Mouse (Mus musculus): Measurements from ENCODE around the gene Ano7. TPM values are rescaled to one million over a fixed set of nuclear protein-coding genes. Genes with fewer than 3 reads are reported as not detected.
"Not testable (repeated sequence)": the region's sequence is repeated elsewhere in the genome, so short reads cannot be mapped to it uniquely, and the experiment has no call there.

Gene Ano7
- polyA plus RNA-seq, 1 experiment from 2014 or later = 0.06 TPM

GRCm38 (mm10) chr1:93403403-93403802 is 29.7 kb downstream of the Ano7 start:
- no peak for ATAC-seq (replicated peaks; ENCODE audit: insufficient number of reproducible peaks, low FRiP score, low TSS enrichment, low read depth)
- WGBS = 82% methylated on average over 4 of the region's 4 CpGs
- no peaks in the 10 kb centered on the region for H3K27me3 ChIP-seq (ENCODE audit: control insufficient read depth, insufficient read depth, low read length)
- H3K4me3 ChIP-seq (ENCODE audit: low read depth, low read length) = no peak overlapping the region
- no peaks in the 10 kb centered on the region for H3K9me3 ChIP-seq (replicated peaks; ENCODE audit: control insufficient read depth, low read length)
- no peak overlapping the region for H3K9ac ChIP-seq (replicated peaks; ENCODE audit: low read length)
- no peaks in the 10 kb centered on the region for H3K4me1 ChIP-seq (ENCODE audit: control insufficient read depth, insufficient read depth, low read length)
- peaks cover 3% of the 10 kb centered on the region for H3K36me3 ChIP-seq (replicated peaks; ENCODE audit: control insufficient read depth, insufficient read depth, low read depth, low read length)
- H3K27ac ChIP-seq (replicated peaks; ENCODE audit: low read depth, low read length) = no peak overlapping the region
- no peak for DNase-seq (ENCODE audit: low spot score)
- no peak overlapping the region for H3K4me2 ChIP-seq (ENCODE audit: low read depth, low read length)

GRCm38 (mm10) chr1:93432087-93432486 is 58.4 kb downstream of the Ano7 start:
- Histone ChIP-seq H3K4me2 (ENCODE audit: low read depth, low read length) (no peak overlapping the region), H3K9ac (replicated peaks; ENCODE audit: low read length) (no peak overlapping the region), H3K4me3 (ENCODE audit: low read depth, low read length) (no peak overlapping the region), H3K27me3 (ENCODE audit: control insufficient read depth, insufficient read depth, low read length) (no peaks in the 10 kb centered on the region), H3K4me1 (ENCODE audit: control insufficient read depth, insufficient read depth, low read length) (no peaks in the 10 kb centered on the region), H3K27ac (replicated peaks; ENCODE audit: low read depth, low read length) (no peak overlapping the region), H3K9me3 (replicated peaks; ENCODE audit: control insufficient read depth, low read length) (no peaks in the 10 kb centered on the region), H3K36me3 (replicated peaks; ENCODE audit: control insufficient read depth, insufficient read depth, low read depth, low read length) (peaks cover 18% of the 10 kb centered on the region)
- no peak for ATAC-seq (replicated peaks; ENCODE audit: insufficient number of reproducible peaks, low FRiP score, low TSS enrichment, low read depth)
- 86% methylated on average over 6 of the region's 6 CpGs for WGBS
- DNase-seq (ENCODE audit: low spot score) = no peak

GRCm38 (mm10) chr1:93439321-93439720 is 65.6 kb downstream of the Ano7 start:
- no peak overlapping the region for H3K4me3 ChIP-seq (ENCODE audit: low read depth, low read length)
- DNase-seq (ENCODE audit: low spot score) = no peak
- ATAC-seq (replicated peaks; ENCODE audit: insufficient number of reproducible peaks, low FRiP score, low TSS enrichment, low read depth) = no peak
- no peak overlapping the region for H3K4me2 ChIP-seq (ENCODE audit: low read depth, low read length)
- no peaks in the 10 kb centered on the region; the same call in 1 of the 2 replicates for H3K4me1 ChIP-seq (ENCODE audit: control insufficient read depth, insufficient read depth, low read length)
- H3K27me3 ChIP-seq (ENCODE audit: control insufficient read depth, insufficient read depth, low read length) = no peaks in the 10 kb centered on the region
- no peaks in the 10 kb centered on the region for H3K9me3 ChIP-seq (replicated peaks; ENCODE audit: control insufficient read depth, low read length)
- no peak overlapping the region for H3K9ac ChIP-seq (replicated peaks; ENCODE audit: low read length)
- no peaks in the 10 kb centered on the region; the same call in none of the 2 replicates for H3K36me3 ChIP-seq (replicated peaks; ENCODE audit: control insufficient read depth, insufficient read depth, low read depth, low read length)
- no peak overlapping the region for H3K27ac ChIP-seq (replicated peaks; ENCODE audit: low read depth, low read length)
- WGBS = 97% methylated on average over 1 of the region's 1 CpGs

- Histone ChIP-seq H3K9me3 (replicated peaks; ENCODE audit: control insufficient read depth, low read length) (no peaks in the 10 kb centered on the region), H3K4me2 (ENCODE audit: low read depth, low read length) (peak overlapping the region; percentile 86), H3K4me1 (ENCODE audit: control insufficient read depth, insufficient read depth, low read length) (no peaks in the 10 kb centered on the region; the same call in 1 of the 2 replicates), H3K4me3 (ENCODE audit: low read depth, low read length) (peak overlapping the region; percentile 78), H3K27ac (replicated peaks; ENCODE audit: low read depth, low read length) (peak overlapping the region; percentile 76), H3K27me3 (ENCODE audit: control insufficient read depth, insufficient read depth, low read length) (no peaks in the 10 kb centered on the region), H3K9ac (replicated peaks; ENCODE audit: low read length) (peak overlapping the region; percentile 86), H3K36me3 (replicated peaks; ENCODE audit: control insufficient read depth, insufficient read depth, low read depth, low read length) (no peaks in the 10 kb centered on the region)
- peak; percentile 77 for DNase-seq (ENCODE audit: low spot score)
- WGBS = 6% methylated on average over 18 of the region's 18 CpGs
- peak; percentile 70 for ATAC-seq (replicated peaks; ENCODE audit: insufficient number of reproducible peaks, low FRiP score, low TSS enrichment, low read depth)
These were observed 70.8 kb downstream of the Ano7 start for GRCm38 (mm10) chr1:93444405-93445110.

- Histone ChIP-seq H3K4me3 (ENCODE audit: low read depth, low read length) (peak overlapping the region; percentile 78), H3K27me3 (ENCODE audit: control insufficient read depth, insufficient read depth, low read length) (no peaks in the 10 kb centered on the region), H3K27ac (replicated peaks; ENCODE audit: low read depth, low read length) (peak overlapping the region; percentile 76), H3K9ac (replicated peaks; ENCODE audit: low read length) (peak overlapping the region; percentile 86), H3K9me3 (replicated peaks; ENCODE audit: control insufficient read depth, low read length) (no peaks in the 10 kb centered on the region), H3K4me2 (ENCODE audit: low read depth, low read length) (peak overlapping the region; percentile 86), H3K4me1 (ENCODE audit: control insufficient read depth, insufficient read depth, low read length) (no peaks in the 10 kb centered on the region; the same call in 1 of the 2 replicates), H3K36me3 (replicated peaks; ENCODE audit: control insufficient read depth, insufficient read depth, low read depth, low read length) (no peaks in the 10 kb centered on the region)
- DNase-seq (ENCODE audit: low spot score) = peak; percentile 84
- under 1% methylated on average over 83 of the region's 84 CpGs for WGBS
- peak; percentile 93 for ATAC-seq (replicated peaks; ENCODE audit: insufficient number of reproducible peaks, low FRiP score, low TSS enrichment, low read depth)
These were observed 71.5 kb downstream of the Ano7 start for GRCm38 (mm10) chr1:93445111-93445821.

- H3K27ac ChIP-seq (replicated peaks; ENCODE audit: low read depth, low read length) = no peak overlapping the region
These were observed 72.1 kb downstream of the Ano7 start for GRCm38 (mm10) chr1:93445822-93446162.

GRCm38 (mm10) chr1:93450118-93450517 is 76.4 kb downstream of the Ano7 start:
- H3K9ac ChIP-seq (replicated peaks; ENCODE audit: low read length); H3K4me3 ChIP-seq (ENCODE audit: low read depth, low read length); H3K27ac ChIP-seq (replicated peaks; ENCODE audit: low read depth, low read length); H3K9me3 ChIP-seq (replicated peaks; ENCODE audit: control insufficient read depth, low read length); H3K36me3 ChIP-seq (replicated peaks; ENCODE audit: control insufficient read depth, insufficient read depth, low read depth, low read length); H3K4me1 ChIP-seq (ENCODE audit: control insufficient read depth, insufficient read depth, low read length); H3K4me2 ChIP-seq (ENCODE audit: low read depth, low read length); H3K27me3 ChIP-seq (ENCODE audit: control insufficient read depth, insufficient read depth, low read length); ATAC-seq (replicated peaks; ENCODE audit: insufficient number of reproducible peaks, low FRiP score, low TSS enrichment, low read depth); DNase-seq (ENCODE audit: low spot score): not testable (repeated sequence)
- 82% methylated on average over 5 of the region's 5 CpGs for WGBS

More at GRCm38 (mm10) chr1:93445822-93446162, 72.1 kb downstream of the Ano7 start:
- Histone ChIP-seq H3K4me1 (ENCODE audit: control insufficient read depth, insufficient read depth, low read length) (no peaks in the 10 kb centered on the region; the same call in 1 of the 2 replicates), H3K9me3 (replicated peaks; ENCODE audit: control insufficient read depth, low read length) (no peaks in the 10 kb centered on the region), H3K4me2 (ENCODE audit: low read depth, low read length) (peak overlapping the region; percentile 86), H3K9ac (replicated peaks; ENCODE audit: low read length) (peak overlapping the region; percentile 86), H3K4me3 (ENCODE audit: low read depth, low read length) (peak overlapping the region; percentile 78), H3K36me3 (replicated peaks; ENCODE audit: control insufficient read depth, insufficient read depth, low read depth, low read length) (no peaks in the 10 kb centered on the region), H3K27me3 (ENCODE audit: control insufficient read depth, insufficient read depth, low read length) (no peaks in the 10 kb centered on the region)
- ATAC-seq (replicated peaks; ENCODE audit: insufficient number of reproducible peaks, low FRiP score, low TSS enrichment, low read depth) (0 out of 2 replicates have a peak, but pooled peaks have one; percentile 12), DNase-seq (ENCODE audit: low spot score) (no peak)
- WGBS = 16% methylated on average over 3 of the region's 3 CpGs

- H3K9me3 ChIP-seq (replicated peaks; ENCODE audit: control insufficient read depth, low read length) = no peaks in the 10 kb centered on the region
- no peak overlapping the region for H3K9ac ChIP-seq (replicated peaks; ENCODE audit: low read length)
- H3K4me3 ChIP-seq (ENCODE audit: low read depth, low read length) = no peak overlapping the region
- no peak overlapping the region for H3K4me2 ChIP-seq (ENCODE audit: low read depth, low read length)
- no peaks in the 10 kb centered on the region for H3K4me1 ChIP-seq (ENCODE audit: control insufficient read depth, insufficient read depth, low read length)
- ATAC-seq (replicated peaks; ENCODE audit: insufficient number of reproducible peaks, low FRiP score, low TSS enrichment, low read depth) (no peak), DNase-seq (ENCODE audit: low spot score) (no peak)
- no peaks in the 10 kb centered on the region for H3K36me3 ChIP-seq (replicated peaks; ENCODE audit: control insufficient read depth, insufficient read depth, low read depth, low read length)
- no peak overlapping the region for H3K27ac ChIP-seq (replicated peaks; ENCODE audit: low read depth, low read length)
- no peaks in the 10 kb centered on the region for H3K27me3 ChIP-seq (ENCODE audit: control insufficient read depth, insufficient read depth, low read length)
These were observed 80.1 kb downstream of the Ano7 start for GRCm38 (mm10) chr1:93453721-93454255.
